Mouse (Mus musculus) Muller cell, postnatal 12 days (primary cell): ENCODE data around the gene Tmem163.

Source experiments
- DNase-seq: peaks from one replicate; pipeline ENCODE4 v3.0.0-alpha.2; 2015; ENCODE audit errors: inconsistent ontology term

Tmem163 gene

DNA sequence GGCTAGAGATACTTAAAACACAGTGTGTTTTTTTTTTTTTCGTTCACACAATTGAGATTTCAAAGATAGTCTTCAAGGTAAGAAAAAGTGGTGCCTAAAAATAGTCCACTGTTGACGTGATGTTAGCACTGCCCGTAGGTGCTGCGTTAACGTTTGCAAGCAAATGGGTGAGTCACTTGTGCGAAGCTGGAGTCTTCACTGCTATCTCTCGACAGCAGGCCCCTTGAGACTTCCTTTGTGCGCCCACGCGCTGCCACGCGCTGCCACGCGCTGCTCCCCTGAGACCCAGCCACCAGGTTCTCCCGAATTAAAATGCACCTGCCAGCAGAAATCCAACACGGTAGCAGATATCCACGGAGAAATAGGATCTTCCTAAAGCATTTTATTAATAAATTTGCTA is 178.6 kb downstream of the Tmem163 start:
- DNase-seq: no peak

DNA sequence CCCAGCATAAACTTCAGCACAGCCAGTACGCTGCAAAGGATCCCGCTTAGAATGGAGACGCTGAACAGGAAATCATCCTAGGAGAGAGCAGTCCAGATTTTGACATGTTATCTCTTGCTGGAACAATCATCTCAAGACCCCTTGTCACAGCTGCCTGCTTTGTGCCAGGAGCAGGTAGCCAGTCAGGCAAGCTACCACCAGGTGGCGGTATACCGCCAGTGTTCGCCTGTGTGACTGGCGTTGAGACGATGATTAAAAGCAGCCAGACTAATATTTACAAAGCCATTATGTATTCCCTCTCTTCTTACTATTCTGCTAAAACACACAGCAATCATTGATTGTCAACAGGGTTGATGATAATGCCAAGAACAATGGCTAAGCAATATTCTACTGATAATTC is 179.1 kb downstream of the Tmem163 start:
- DNase-seq: peak; percentile 25

DNA sequence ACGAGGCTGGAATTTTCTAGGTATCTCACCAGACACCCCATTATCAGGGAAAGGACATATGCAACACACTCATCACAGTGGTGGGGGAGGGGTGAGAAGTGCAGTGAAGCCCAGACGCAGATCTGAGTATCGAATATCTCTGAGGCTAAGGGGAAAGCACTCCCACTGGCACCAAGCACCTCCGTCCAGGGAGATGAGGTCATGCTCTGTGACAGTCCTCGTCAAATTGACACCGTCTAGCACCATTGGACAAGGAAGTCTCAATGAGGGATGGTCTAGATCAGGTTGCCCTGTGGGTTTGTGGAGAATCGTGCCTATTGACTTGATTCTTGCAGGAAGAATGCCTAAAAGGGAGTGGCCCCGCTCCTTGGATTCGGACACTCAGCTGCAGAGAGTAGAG is 180.6 kb downstream of the Tmem163 start:
- no peak for DNase-seq

DNA sequence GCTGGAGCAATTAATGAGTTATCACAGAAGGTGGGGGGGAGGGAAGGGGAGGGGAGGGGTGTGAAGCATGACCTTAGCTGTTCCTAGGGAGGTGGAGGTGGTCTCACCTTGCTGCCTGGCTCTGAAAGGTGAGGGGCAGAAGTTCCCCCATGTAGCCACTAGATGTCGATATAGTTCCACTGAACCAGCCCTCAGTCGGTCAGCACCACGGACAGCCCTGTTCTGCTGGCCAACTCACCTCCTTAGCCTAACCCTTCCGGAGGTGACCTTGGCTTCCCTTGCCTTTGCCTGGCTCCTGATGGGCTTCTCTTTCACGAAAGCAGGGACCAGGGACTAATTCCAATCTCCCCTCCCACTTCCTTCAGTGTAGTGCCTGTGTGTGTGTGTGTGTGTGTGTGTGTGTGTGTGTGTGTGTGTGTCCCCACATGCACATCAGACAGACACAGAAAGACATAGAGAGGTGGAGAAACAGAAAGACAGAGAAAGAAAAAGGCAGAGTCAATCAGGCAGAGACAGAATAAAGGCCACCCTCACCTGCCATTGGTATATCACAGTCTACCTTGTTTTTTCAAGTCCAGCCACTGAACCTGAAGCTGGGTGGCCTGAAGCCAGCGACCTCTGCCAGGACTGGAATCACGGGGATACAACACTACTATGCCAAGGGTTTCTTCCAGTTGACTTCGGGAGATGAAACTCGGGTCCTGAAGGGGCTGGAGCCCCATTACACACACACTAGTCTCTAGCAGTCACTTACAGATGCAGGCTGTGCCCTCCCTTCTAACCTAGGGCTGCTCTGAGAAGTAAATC is 182.4 kb downstream of the Tmem163 start:
- DNase-seq: peak; percentile 31

DNA sequence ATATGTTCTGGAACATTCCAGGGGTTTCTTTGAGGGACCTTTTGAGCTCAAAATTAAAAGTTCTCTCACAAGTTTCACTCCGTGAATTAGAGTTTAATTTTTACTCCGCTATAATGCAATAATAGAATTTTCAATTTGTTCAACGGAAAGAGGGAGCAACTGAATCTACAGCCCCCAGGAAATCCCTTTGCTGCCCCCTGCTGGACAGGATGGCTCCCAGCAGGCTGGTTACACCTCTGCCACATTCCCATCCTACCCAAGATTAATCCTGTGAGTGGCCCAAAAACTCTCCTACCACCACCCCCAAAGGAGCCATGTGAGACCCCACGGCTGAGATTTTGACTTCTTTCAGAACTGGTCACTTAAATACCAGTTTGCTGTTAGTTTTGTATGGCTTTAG is 192.2 kb downstream of the Tmem163 start:
- DNase-seq: no peak

DNA sequence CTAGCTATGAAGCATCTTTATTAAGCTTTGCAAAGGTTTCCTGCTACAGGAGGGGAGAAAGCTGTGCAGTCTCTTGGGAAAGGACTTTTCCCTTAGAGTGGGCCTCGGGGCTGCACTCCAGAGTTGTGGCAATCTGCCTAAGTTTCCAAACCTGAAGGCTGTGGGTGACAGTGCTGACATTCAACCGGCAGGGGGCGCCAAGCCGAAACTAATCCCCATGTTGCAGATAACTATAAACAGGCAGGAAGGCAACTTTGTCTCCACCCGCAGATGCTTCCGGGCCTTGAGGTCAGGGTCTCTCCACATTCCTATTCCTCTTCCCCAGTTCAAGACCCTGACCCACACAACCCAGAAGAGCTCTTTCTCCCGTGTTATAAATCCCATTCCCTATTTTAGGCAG is 194.5 kb downstream of the Tmem163 start:
- no peak for DNase-seq

DNA sequence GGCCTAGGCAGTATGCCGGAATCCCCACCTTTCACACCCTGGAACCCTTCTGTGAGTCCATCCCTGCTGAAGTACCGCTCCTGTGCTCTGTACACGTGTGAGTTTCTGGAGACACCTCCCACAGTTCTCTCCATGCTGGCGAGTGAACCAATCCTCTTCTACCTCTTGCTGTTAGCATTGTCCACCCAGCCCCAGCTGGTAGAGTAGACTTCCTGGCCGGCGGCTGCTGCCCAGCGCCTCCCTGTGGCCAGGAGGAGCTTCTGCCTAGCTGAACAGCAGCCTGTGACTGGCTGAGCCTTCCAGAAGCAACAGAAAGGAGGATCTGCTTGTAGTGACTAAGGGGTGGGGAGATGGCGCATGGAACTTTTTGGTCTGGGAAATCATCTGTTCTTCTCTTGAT is 195.2 kb downstream of the Tmem163 start:
- DNase-seq: no peak

DNA sequence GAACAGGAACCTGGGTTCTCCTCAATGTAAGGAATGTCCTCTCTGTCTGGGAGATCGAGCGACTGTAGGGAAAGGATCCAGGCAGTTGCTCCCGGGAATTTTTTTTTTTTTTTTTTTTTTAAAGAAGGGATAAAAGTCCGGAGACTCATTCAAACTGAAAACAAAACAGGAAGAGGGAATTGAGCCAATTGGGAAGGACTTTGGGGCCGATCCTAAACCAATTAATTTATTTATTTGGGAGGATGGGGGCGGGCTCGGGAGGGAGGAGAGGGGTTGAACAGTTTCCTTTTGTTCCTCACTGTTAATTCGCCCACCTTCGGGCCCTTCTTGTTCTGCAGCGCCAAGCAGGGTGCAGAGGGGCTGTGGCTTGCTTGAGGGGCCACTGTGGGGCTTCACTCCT is 196.4 kb downstream of the Tmem163 start:
- no peak for DNase-seq

DNA sequence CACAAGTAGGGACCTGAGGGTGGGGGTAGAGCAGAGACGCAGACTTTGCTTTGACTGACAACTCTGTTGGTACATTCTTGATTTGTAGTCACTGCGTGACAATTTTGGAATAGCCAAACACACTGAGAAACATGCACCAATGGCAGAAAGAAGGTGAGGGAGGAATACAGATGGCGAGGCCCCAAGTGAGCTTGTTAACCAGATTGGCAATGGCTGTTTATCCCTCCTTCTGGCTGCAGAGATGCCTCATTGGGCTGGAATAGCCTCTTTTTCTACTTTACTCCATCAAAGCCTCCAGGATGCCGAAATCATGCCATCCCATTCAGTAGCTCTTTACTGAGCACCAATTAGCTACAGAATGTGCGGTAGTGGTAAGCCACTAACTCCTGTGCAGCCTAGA is 203.6 kb downstream of the Tmem163 start:
- DNase-seq: no peak

DNA sequence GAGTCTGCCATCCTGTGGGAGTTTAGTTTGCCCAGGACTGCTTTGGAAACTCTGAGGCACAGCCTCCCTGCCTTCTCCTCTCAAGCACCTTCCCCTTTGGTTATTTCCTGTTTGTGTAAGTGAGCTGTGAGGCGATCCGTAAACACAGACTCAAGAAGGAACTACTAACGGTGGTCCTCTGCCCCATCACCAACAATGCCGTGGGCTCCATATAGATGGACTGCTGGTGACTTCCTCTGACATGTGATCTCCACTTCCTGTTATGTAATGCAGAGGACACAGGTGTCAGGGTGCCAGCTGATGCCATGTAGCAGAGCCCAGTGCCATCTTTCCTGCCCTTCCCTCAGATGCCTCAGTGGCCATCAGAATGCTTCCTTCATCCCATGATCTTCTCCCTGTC is 209.2 kb downstream of the Tmem163 start:
- no peak for DNase-seq

DNA sequence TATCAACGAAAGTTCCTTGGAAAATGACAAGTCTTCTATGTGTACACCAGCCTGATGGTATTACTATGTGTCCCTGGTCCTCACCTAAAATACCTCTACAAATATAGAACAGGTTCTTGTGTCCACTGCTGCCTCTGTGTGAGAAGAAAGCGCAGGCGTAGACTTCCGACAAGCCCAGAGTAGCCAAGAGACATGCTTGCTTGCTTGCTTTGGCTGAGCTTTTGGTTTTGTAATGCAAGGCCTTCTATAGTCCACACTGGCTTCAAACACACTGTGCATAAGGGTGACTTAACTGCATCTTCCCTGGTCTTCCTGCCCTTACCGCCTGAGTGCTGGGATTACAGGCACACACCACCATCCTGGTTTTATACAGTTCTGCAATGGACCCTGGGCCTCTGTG is 212.1 kb downstream of the Tmem163 start:
- no peak for DNase-seq

DNA sequence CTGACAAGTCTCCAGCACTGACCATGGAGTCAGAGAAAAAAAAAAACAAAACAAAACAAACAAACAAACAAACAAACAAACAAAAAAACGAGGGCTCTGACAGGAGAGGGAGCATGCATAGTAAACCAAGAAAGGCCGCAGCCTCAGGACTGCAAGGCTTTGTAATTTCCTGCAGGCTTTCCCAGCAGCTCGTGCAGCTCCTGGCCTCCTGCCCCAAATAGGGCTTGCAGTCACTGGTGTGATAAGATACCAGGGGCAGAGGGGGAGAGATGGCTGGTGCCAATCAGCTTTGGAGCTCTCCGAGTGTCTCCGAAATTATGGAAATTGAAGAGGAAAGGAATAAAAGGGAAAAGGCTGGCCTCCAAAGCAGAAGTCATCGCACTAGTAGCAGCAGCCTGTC is 214.1 kb downstream of the Tmem163 start:
- DNase-seq: no peak

DNA sequence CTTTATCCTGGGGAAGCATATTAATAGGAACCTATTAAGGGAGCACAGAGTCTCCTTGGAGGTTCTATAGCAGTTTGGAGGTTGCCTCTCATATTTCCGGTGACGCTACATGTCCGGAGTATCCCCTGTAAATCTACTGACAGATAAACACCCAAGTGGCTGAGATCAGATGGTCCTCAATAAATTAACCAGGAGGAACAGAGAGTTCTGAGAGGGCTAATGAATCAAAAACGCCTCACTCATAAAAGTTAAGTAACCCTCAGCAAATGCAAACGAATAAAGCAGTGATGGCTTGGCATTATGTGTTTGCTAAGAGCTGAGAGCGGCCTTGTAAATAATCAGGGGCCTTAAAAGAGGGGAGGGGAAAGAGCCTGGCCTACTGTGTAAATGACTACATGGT is 215.3 kb downstream of the Tmem163 start:
- no peak for DNase-seq

DNA sequence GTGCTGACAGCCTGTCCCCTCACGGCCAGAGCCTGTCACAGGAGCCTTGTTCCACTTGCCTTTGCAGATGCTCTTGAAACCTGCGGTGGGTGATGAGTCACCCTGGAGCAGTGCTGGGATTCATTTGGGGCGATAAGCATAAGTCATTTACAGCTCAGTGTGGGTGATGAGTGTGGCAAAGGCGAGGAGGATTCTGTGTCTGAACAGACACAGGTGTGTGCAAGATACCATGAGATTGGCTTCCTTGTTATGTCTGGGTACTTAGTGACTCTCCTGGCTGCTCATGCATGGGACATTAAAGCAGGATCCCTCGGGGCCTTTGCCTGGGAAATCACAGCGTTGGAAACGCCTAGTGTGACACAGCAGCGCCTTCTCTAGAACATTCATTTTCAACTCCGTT is 218.3 kb downstream of the Tmem163 start:
- no peak for DNase-seq

DNA sequence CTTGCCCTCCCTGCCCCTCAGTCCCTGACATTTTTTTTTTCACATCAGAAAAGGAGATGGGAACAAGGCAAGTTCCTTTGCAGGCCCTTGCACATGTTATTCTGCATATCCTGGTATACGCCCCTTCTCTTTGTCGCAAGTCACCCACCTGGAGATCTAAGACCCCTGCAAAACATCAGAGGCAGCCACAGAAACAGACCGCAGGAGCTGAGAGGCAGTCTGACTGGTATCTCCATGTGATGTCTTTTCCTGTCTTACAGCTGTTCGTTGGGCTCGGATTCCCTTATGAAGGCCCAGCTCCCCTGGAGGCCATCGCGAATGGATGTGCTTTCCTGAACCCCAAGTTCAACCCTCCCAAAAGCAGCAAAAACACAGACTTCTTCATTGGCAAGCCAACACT is 219.8 kb downstream of the Tmem163 start:
- DNase-seq: no peak

DNA sequence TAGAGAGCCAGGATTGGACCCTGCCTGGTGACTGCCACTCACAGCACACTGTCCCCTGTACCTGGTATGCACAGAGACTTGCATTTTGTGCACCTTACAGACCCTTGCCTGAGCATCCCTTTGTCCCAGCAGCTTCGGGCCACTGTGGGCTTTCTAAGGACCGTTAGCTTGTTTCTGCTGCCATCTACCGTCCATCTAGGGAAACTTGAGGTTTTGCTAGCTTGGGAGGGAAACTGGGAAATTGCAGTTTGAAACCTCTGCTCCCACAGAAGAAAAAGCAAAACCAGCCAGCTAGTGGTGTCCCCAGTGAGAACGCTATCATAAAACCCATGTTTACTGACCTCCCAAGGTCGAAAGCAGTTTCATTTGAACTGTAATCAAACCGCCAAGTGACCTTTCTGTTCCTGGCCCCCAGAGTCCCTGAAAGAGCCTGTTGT is 220.3 kb downstream of the Tmem163 start:
- peak; percentile 50 for DNase-seq

DNA sequence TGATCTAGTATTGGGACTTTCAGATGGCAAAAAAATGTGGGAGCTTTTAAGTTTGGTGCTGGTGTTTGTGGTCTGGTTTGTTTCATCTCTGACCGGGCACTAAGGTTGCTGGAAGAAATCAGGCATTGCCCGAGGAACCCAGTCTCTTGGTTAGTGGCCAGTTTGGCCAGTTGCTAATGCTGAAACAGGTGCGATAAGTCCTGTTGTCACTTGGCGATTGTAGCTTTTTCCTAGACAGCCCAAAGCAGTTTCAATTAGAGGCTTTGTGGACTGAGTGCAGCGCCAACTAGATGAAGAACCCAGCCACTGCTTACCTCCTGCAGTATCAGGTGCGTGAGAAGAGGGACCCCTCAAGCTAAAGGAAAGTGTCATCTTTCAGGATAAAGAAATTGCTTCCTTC is 226.0 kb downstream of the Tmem163 start:
- DNase-seq: no peak

DNA sequence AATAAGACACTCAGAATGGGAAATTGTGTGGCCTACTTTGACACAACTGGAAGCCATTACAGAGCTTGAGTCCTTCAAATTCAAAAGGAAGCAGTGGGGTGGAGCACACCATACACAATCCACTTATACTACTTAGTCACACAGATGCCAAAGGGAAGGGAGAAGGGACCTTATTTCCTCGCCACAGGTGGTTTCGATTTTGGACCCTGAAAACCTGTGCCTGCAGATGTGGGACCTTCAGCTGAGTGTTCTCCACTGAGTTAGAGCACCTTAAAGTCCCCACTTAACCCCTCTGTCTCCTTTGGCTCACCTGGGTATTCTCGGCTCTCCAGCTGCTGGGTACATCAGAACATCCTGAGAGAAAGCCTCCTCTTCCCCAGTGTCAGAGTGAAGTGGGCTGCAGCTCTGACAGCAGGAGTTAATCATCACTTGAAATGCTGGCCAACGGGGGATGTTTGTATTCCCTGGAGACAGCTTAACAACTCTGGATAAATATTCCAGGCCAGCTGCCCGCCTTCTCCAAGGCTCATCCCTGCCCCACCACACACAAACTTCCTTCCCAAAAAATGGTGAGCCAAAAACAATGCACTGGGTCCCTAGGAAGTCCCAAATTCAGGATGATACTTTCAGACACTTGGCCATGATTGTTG is 234.4 kb downstream of the Tmem163 start:
- DNase-seq: no peak

DNA sequence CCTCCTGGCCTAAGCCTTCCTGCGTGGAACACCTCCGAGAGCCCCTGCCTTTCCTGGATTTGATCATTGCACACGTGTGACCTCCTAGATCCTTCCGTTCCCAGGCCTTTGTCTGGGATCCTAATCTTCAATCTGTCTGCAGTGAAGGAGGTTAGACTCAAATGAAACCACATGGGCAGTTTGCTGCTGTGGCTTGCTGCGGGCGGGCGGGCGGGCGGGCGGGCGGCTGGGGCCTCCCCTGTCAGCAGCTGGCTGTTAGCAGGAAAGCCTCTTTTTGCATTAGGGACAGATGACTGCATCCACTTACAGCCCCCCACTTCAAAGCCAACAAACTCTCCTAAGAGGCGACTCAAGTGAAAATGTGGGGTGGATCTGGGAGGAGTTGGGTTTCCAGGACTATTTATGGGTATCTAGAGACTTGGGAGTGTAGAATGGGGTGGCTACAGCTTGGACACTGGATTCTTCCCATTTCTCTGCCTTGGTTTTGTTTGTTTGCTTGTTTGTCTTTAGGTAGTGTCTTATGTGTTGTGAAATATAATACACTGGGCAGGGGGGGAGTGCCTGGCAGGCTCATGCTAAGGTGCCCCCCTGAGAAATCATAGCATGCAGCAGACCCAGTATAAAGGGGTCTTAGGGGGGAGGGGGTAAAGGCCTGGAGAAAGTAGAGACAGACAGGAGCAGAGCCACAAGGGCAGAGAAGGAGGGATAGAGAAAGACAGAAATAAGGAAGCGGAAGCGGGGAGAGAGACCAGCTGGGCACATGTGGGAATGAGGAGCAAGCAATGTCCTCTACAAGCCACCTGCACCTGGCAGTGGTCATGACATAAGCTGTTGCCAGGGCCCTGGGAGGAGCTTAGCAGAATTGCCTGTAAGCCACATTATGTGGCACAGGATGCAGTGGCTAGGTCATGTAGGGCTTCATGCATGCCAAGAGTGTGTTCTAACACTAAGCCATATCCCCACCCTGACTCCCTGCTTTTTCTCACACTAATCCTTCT is 236.2 kb downstream of the Tmem163 start:
- DNase-seq: no peak

DNA sequence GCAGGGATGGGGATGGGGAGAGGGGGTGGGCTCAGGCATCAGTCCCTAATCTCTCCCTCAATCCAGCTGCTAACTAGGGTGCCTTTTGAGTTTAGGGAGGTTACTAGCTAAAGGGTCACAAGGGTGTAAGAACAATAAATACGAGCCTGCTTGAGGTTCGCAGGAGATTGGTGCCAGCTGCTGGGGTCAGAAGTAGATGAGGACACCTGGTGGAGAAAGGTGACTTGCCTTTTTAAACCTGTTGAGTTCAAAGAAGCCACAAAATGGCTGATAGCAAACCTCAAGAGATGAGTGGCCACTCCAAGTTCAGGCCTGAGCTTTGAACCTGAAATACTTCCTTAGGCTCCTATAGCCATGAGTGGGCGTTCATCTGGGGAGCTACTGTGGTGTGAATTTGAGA is 237.6 kb downstream of the Tmem163 start:
- DNase-seq: no peak

DNA sequence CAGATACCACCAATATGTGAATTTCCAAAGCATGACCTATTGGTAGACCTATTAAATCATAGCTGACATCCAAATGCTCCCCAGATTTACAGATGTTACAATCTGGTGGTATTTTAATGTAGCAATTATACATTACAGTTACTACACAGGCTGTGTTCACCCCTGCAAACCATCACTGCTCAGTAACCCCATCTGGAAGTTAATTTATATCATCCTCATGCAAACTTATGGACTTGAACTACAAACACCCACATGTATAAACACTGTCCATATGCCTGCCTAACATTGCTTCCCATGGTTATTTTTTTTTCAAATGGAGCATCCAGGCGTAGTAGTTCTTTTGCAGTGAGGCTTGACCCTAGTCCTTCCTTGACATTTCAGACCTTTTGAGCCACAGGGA is 238.3 kb downstream of the Tmem163 start:
- no peak for DNase-seq

DNA sequence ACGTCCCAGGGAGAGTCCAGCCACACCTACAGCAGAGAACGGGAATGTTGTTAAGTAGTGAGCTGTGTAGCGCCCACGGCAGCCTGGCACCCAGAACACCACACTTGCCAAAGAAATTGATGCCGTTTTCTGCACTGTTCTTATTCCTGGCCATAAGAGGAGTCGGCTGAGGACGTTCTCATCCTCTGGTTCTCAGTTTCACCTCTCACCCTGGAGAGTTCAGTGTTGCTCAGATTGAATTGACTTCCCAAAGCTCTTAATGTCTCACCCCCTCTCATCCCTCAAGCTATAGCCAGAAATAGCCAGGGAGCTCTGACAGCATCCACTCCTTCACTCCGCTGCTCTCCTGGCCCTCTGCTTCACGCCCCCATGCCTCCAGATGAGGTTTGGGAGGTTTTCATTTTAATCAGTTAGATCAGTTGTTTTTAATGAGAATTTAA is 239.9 kb downstream of the Tmem163 start:
- DNase-seq: no peak
